Mouse (Mus musculus) spleen, adult 2 months (tissue): ENCODE measurements around the gene Ddx51.

Source experiments
- CTCF ChIP-seq: fragments of 200-500 bp; IDR thresholded peaks from 2 replicates; pipeline ENCODE4 v1.5.1; 2011; ENCODE audit warnings: mild to moderate bottlenecking, inconsistent platforms; ENCODE audit not compliant: insufficient read depth, insufficient read length, insufficient replicate concordance; ENCODE audit errors: extremely low read depth
- POLR2A ChIP-seq: fragments of 200-500 bp; IDR thresholded peaks from 2 replicates; pipeline ENCODE4 v1.6.1; 2011; ENCODE audit warnings: low read depth, low read length, inconsistent platforms

GRCm38 (mm10) chr5:110608336-110608735 lies 44.9 kb upstream of the Ddx51 start:
- no peak for TF ChIP-seq CTCF
- no peak for TF ChIP-seq POLR2A
